ENCODE assay signal across 8 mouse cellular contexts in genomic region chr16:4558384-4558979, GRCm38 (mm10). TPM values are rescaled to one million over a fixed set of nuclear protein-coding genes. Genes with fewer than 3 reads are reported as not detected.
DNase-seq lines count a peak whose midpoint lies in the region; ATAC-seq and TF ChIP-seq lines count a peak whose summit lies in the region.

No protein-coding gene starts in this region.

- peak; percentile 92 for DNase-seq in adrenal gland, postnatal 10 days
- peak; percentile 94 for DNase-seq in embryo, embryonic 9.5 days (ENCODE audit: extremely low spot score)
- DNase-seq in gastrocnemius, postnatal 4 days (ENCODE audit: low spot score in 2 of 2) = peak; percentile 67 to 88
- peak; percentile 92 for DNase-seq in left cerebral cortex, postnatal 36 days (ENCODE audit: low spot score in 2 of 2)
- DNase-seq in midbrain, embryonic 10.5 days (ENCODE audit: low spot score) = peak; percentile 93
- DNase-seq in right cerebral cortex, postnatal 36 days (ENCODE audit: low spot score in 2 of 2) = peak; percentile 94
- DNase-seq in urinary bladder, postnatal 4 days (ENCODE audit: low spot score in 2 of 2) = peak; percentile 83 to 86

- ATAC-seq in intestine, postnatal 0 days = peak; percentile 78

- no peaks in the 10 kb centered on the region for H3K27me3 ChIP-seq in intestine, postnatal 0 days (replicated peaks; ENCODE audit: control insufficient read depth, insufficient read depth, low read length)
- 0 out of 2 replicates have a peak, but pooled peaks cover 4% of the 10 kb centered on the region for H3K27me3 ChIP-seq in midbrain, embryonic 10.5 days (ENCODE audit: low read depth, poor library complexity, severe bottlenecking)

- H3K36me3 ChIP-seq in intestine, postnatal 0 days (ENCODE audit: control insufficient read depth, insufficient read depth) = no peaks in the 10 kb centered on the region
- peaks cover 22% of the 10 kb centered on the region for H3K36me3 ChIP-seq in midbrain, embryonic 10.5 days

- H3K27ac ChIP-seq in intestine, postnatal 0 days (ENCODE audit: low read depth, low read length) = peak overlapping the region; percentile 85
- peak overlapping the region; percentile 97 for H3K27ac ChIP-seq in midbrain, embryonic 10.5 days (replicated peaks)

- H3K4me2 ChIP-seq in intestine, postnatal 0 days (replicated peaks; ENCODE audit: low read depth) = peak overlapping the region; percentile 99

- peaks cover 14% of the 10 kb centered on the region; the same call in 1 of the 2 replicates for H3K4me1 ChIP-seq in intestine, postnatal 0 days (replicated peaks; ENCODE audit: control insufficient read depth, insufficient read depth, low read length)
- H3K4me1 ChIP-seq in midbrain, embryonic 10.5 days = peaks cover 26% of the 10 kb centered on the region

- WGBS in intestine, postnatal 0 days = under 1% methylated on average over 38 of the region's 38 CpGs
- under 1% methylated on average over 38 of the region's 38 CpGs for WGBS in midbrain, embryonic 10.5 days

- H3K4me3 ChIP-seq in intestine, postnatal 0 days (ENCODE audit: low read depth, low read length) = peak overlapping the region; percentile 81
- H3K4me3 ChIP-seq in midbrain, embryonic 10.5 days = peak overlapping the region; percentile 68

- TF ChIP-seq CTCF in intestine, postnatal 0 days (IDR thresholded peaks at IDR 0.05; ENCODE audit: low read depth) = no peak

- intact Hi-C loops in left cerebral cortex, postnatal 36 days (cut with DNase I) = loop anchor here (5.0 kb wide), 1 partner anchor 109 kb away; no protein-coding TSS in a partner anchor

- peak overlapping the region; percentile 60 for H3K9ac ChIP-seq in intestine, postnatal 0 days (ENCODE audit: low read depth, low read length)

- no peaks in the 10 kb centered on the region for H3K9me3 ChIP-seq in intestine, postnatal 0 days (ENCODE audit: control insufficient read depth)
- 0 out of 2 replicates have a peak, but pooled peaks cover 4% of the 10 kb centered on the region for H3K9me3 ChIP-seq in midbrain, embryonic 10.5 days (replicated peaks)

RNA-seq across cellular contexts. Expression of gene Tfap4, which starts 1.2 kb away (rescaled TPM):
- total RNA-seq in adrenal gland, postnatal 10 days (2021) = 10 to 100 TPM in 1 of 2 experiments, 1 to 10 TPM in 1; 6.5 to 12.3 TPM
- 10 to 100 TPM; 10.5 to 11.6 TPM for total RNA-seq in gastrocnemius, postnatal 4 days (2021)
- polyA plus RNA-seq in intestine, postnatal 0 days (2015; fragmentation: Nextera tagmentation; extraction: Ambion mirVana) = 9.3 and 10.8 TPM in 2 replicates
- total RNA-seq in left cerebral cortex, postnatal 36 days (2021) = 1 to 10 TPM; 3.3 TPM
- 28.0 and 32.6 TPM in 2 replicates for polyA plus RNA-seq in midbrain, embryonic 10.5 days (2016; fragmentation: Nextera tagmentation; extraction: Ambion mirVana)

RNA-seq across cellular contexts. Expression of gene Srl, which starts 16.9 kb away (rescaled TPM):
- 100 to 1,000 TPM in 1 of 2 experiments, 10 to 100 TPM in 1; 35.9 to 108 TPM for total RNA-seq in adrenal gland, postnatal 10 days (2021)
- 1,000 to 10,000 TPM; 1,069 to 1,086 TPM for total RNA-seq in gastrocnemius, postnatal 4 days (2021)
- polyA plus RNA-seq in intestine, postnatal 0 days (2015; fragmentation: Nextera tagmentation; extraction: Ambion mirVana) = 2.2 and 2.4 TPM in 2 replicates
- 1 to 10 TPM; 6.7 to 9.6 TPM for total RNA-seq in left cerebral cortex, postnatal 36 days (2021)
- polyA plus RNA-seq in midbrain, embryonic 10.5 days (2016; fragmentation: Nextera tagmentation; extraction: Ambion mirVana) = 21.0 and 22.1 TPM in 2 replicates

RNA-seq across cellular contexts. Expression of gene Glis2, which starts 36.0 kb away (rescaled TPM):
- 10 to 100 TPM; 22.9 to 34.3 TPM for total RNA-seq in adrenal gland, postnatal 10 days (2021)
- total RNA-seq in gastrocnemius, postnatal 4 days (2021) = 10 to 100 TPM; 41.4 to 45.9 TPM
- polyA plus RNA-seq in intestine, postnatal 0 days (2015; fragmentation: Nextera tagmentation; extraction: Ambion mirVana) = 9.2 and 10.5 TPM in 2 replicates
- total RNA-seq in left cerebral cortex, postnatal 36 days (2021) = 10 to 100 TPM; 12.0 to 13.2 TPM
- 23.0 and 23.6 TPM in 2 replicates for polyA plus RNA-seq in midbrain, embryonic 10.5 days (2016; fragmentation: Nextera tagmentation; extraction: Ambion mirVana)

Comparison
In these comparisons a context has a peak if more than half of its experiments do, and no peak if none do; other contexts are left out.
1. Peak in every context shown above with its lines: DNase-seq, ATAC-seq, H3K4me3 ChIP-seq and H3K27ac ChIP-seq.
2. RNA of gene Srl, which starts 16.9 kb away (total RNA-seq): 1,069 to 1,086 TPM in gastrocnemius, postnatal 4 days; 35.9 to 108 TPM in adrenal gland, postnatal 10 days and 6.7 to 9.6 TPM in left cerebral cortex, postnatal 36 days; every median in the first group is over 4 times any median in the second.